Mouse (Mus musculus) embryonic facial prominence, embryonic 14.5 days (tissue): ENCODE data around the gene Zdhhc14. TPM values are rescaled to one million over a fixed set of nuclear protein-coding genes. Genes with fewer than 3 reads are reported as not detected.
A peak's percentile ranks its signal among the peaks of the same experiment; 100 is the strongest.

Experiments used
- ATAC-seq: fragments of 200-750 bp; cut with Nextera tagmentation; 2 replicates; pipeline ENCODE4 v1.8.0; 2017; ENCODE audit warnings: low read depth, moderate number of reproducible peaks, moderate TSS enrichment
- DNase-seq: peaks from one replicate; pipeline ENCODE4 v3.0.0-alpha.2; 2015; ENCODE audit warnings: low spot score
- H3K27ac ChIP-seq: fragments of 300-500 bp; sonication (generic); replicated peaks from 2 replicates; pipeline ENCODE4 v1.5.1; 2014; ENCODE audit warnings: low read depth, mild to moderate bottlenecking, low read length, moderate library complexity
- H3K27me3 ChIP-seq: fragments of 300-500 bp; sonication (generic); replicated peaks from 2 replicates; pipeline ENCODE4 v1.6.1; 2014; ENCODE audit warnings: low read length; ENCODE audit not compliant: control insufficient read depth, insufficient read depth
- H3K36me3 ChIP-seq: fragments of 300-500 bp; sonication (generic); 2 replicates; pipeline ENCODE4 v1.6.1; 2014; ENCODE audit warnings: low read length, mixed read lengths; ENCODE audit not compliant: control insufficient read depth, insufficient read depth
- H3K4me1 ChIP-seq: fragments of 300-500 bp; sonication (generic); 2 replicates; pipeline ENCODE4 v1.6.1; 2014; ENCODE audit warnings: antibody characterized with exemption, low read length; ENCODE audit not compliant: control insufficient read depth, insufficient read depth
- H3K4me2 ChIP-seq: fragments of 300-500 bp; sonication (generic); 2 replicates; pipeline ENCODE4 v1.6.1; 2014; ENCODE audit warnings: low read depth, mild to moderate bottlenecking, low read length, moderate library complexity, mixed read lengths
- H3K4me3 ChIP-seq: fragments of 300-500 bp; sonication (generic); 2 replicates; pipeline ENCODE4 v1.5.1; 2014; ENCODE audit warnings: low read depth, mild to moderate bottlenecking, low read length
- H3K9ac ChIP-seq: fragments of 300-500 bp; sonication (generic); 2 replicates; pipeline ENCODE4 v1.6.1; 2014; ENCODE audit warnings: low read depth, mild to moderate bottlenecking, low read length, moderate library complexity, mixed read lengths
- H3K9me3 ChIP-seq: fragments of 300-500 bp; sonication (generic); 2 replicates; pipeline ENCODE4 v1.6.1; 2016; ENCODE audit warnings: low read length; ENCODE audit not compliant: control insufficient read depth
- WGBS: fragments of 180-500 bp; shearing (Covaris S2); extraction: QIAGEN DNeasy Blood & Tissue Kit; methylation state at CpG from one replicate; pipeline ENCODE4 v1.1.7; 2014; 5-methylcytosine and 5-hydroxymethylcytosine counted together
- polyA plus RNA-seq: library from polyadenylated mRNA; unstranded; fragments of >200 nt; fragmentation: Nextera tagmentation; extraction: Ambion mirVana; gene quantifications from 2 replicates; pipeline ENCODE4 v1.2.1, GENCODE M21; 2014

Gene Zdhhc14
- polyA plus RNA-seq, 1 experiment from 2014 or later = 4.6 TPM

GRCm38 (mm10) chr17:5713141-5713540 is 220.8 kb downstream of the Zdhhc14 start:
- Histone ChIP-seq H3K27me3 (no peaks in the 10 kb centered on the region), H3K9me3 (no peaks in the 10 kb centered on the region), H3K4me2 (no peak overlapping the region), H3K9ac (no peak overlapping the region), H3K4me3 (no peak overlapping the region), H3K4me1 (peaks cover 12% of the 10 kb centered on the region; the same call in 1 of the 2 replicates), H3K36me3 (no peaks in the 10 kb centered on the region), H3K27ac (no peak overlapping the region)
- 69% methylated on average over 3 of the region's 3 CpGs for WGBS
- DNase-seq (no peak), ATAC-seq (no peak)

GRCm38 (mm10) chr17:5716912-5717311 is 224.6 kb downstream of the Zdhhc14 start:
- ATAC-seq = no peak
- WGBS = 90% methylated on average over 4 of the region's 4 CpGs

GRCm38 (mm10) chr17:5718768-5719387 is 226.5 kb downstream of the Zdhhc14 start:
- 81% methylated on average over 7 of the region's 7 CpGs for WGBS
- no peaks in the 10 kb centered on the region for H3K27me3 ChIP-seq

More at GRCm38 (mm10) chr17:5716912-5717311, 224.6 kb downstream of the Zdhhc14 start:
- Histone ChIP-seq H3K4me2 (no peak overlapping the region), H3K9me3 (no peaks in the 10 kb centered on the region), H3K27ac (no peak overlapping the region), H3K4me1 (peaks cover 12% of the 10 kb centered on the region; the same call in 1 of the 2 replicates), H3K27me3 (no peaks in the 10 kb centered on the region), H3K36me3 (no peaks in the 10 kb centered on the region), H3K9ac (no peak overlapping the region), H3K4me3 (no peak overlapping the region)
- DNase-seq = no peak

GRCm38 (mm10) chr17:5722802-5723201 is 230.4 kb downstream of the Zdhhc14 start:
- Histone ChIP-seq H3K4me3 (no peak overlapping the region), H3K9ac (no peak overlapping the region), H3K27me3 (no peaks in the 10 kb centered on the region), H3K4me2 (no peak overlapping the region), H3K4me1 (peaks cover 7% of the 10 kb centered on the region), H3K27ac (peak overlapping the region; percentile 76; the same call in 1 of the 2 replicates), H3K36me3 (no peaks in the 10 kb centered on the region), H3K9me3 (no peaks in the 10 kb centered on the region)
- DNase-seq (no peak), ATAC-seq (no peak)
- WGBS = 90% methylated on average over 2 of the region's 2 CpGs

More at GRCm38 (mm10) chr17:5718768-5719387, 226.5 kb downstream of the Zdhhc14 start:
- Histone ChIP-seq H3K4me2 (no peak overlapping the region), H3K36me3 (no peaks in the 10 kb centered on the region), H3K4me3 (no peak overlapping the region), H3K4me1 (peaks cover 7% of the 10 kb centered on the region), H3K27ac (no peak overlapping the region), H3K9me3 (no peaks in the 10 kb centered on the region), H3K9ac (no peak overlapping the region)
- no peak for ATAC-seq
- no peak for DNase-seq

GRCm38 (mm10) chr17:5723601-5724189 is 231.3 kb downstream of the Zdhhc14 start:
- peak; percentile 90 for DNase-seq

GRCm38 (mm10) chr17:5729587-5730125 is 237.3 kb downstream of the Zdhhc14 start:
- Histone ChIP-seq H3K4me2 (no peak overlapping the region), H3K27ac (no peak overlapping the region), H3K4me1 (no peaks in the 10 kb centered on the region), H3K36me3 (no peaks in the 10 kb centered on the region), H3K27me3 (no peaks in the 10 kb centered on the region), H3K9ac (no peak overlapping the region), H3K9me3 (no peaks in the 10 kb centered on the region), H3K4me3 (no peak overlapping the region)
- 33% methylated on average over 4 of the region's 4 CpGs for WGBS
- no peak for ATAC-seq
- DNase-seq = no peak

More at GRCm38 (mm10) chr17:5723601-5724189, 231.3 kb downstream of the Zdhhc14 start:
- Histone ChIP-seq H3K4me1 (peaks cover 7% of the 10 kb centered on the region), H3K27ac (peak overlapping the region; percentile 76), H3K4me3 (no peak overlapping the region), H3K27me3 (no peaks in the 10 kb centered on the region), H3K36me3 (no peaks in the 10 kb centered on the region), H3K9me3 (no peaks in the 10 kb centered on the region), H3K4me2 (no peak overlapping the region), H3K9ac (no peak overlapping the region)
- peak; percentile 74 for ATAC-seq
- WGBS = 26% methylated on average over 10 of the region's 10 CpGs

GRCm38 (mm10) chr17:5730538-5730937 is 238.2 kb downstream of the Zdhhc14 start:
- H3K9ac ChIP-seq = no peak overlapping the region
- no peaks in the 10 kb centered on the region for H3K36me3 ChIP-seq
- no peak overlapping the region for H3K27ac ChIP-seq
- DNase-seq (no peak), ATAC-seq (no peak)
- no peaks in the 10 kb centered on the region for H3K4me1 ChIP-seq
- H3K4me2 ChIP-seq = no peak overlapping the region
- WGBS = 86% methylated on average over 5 of the region's 5 CpGs
- no peak overlapping the region for H3K4me3 ChIP-seq
- H3K9me3 ChIP-seq = no peaks in the 10 kb centered on the region
- H3K27me3 ChIP-seq = no peaks in the 10 kb centered on the region

GRCm38 (mm10) chr17:5733400-5733799 is 241.0 kb downstream of the Zdhhc14 start:
- Histone ChIP-seq H3K4me3 (no peak overlapping the region), H3K36me3 (no peaks in the 10 kb centered on the region), H3K27me3 (no peaks in the 10 kb centered on the region), H3K9ac (no peak overlapping the region), H3K27ac (no peak overlapping the region), H3K4me2 (no peak overlapping the region), H3K4me1 (no peaks in the 10 kb centered on the region), H3K9me3 (no peaks in the 10 kb centered on the region)
- ATAC-seq (no peak), DNase-seq (peak; percentile 11)
- 29% methylated on average over 7 of the region's 7 CpGs for WGBS
